17 mouse cellular contexts compared by ENCODE assay signal in the genomic region with DNA sequence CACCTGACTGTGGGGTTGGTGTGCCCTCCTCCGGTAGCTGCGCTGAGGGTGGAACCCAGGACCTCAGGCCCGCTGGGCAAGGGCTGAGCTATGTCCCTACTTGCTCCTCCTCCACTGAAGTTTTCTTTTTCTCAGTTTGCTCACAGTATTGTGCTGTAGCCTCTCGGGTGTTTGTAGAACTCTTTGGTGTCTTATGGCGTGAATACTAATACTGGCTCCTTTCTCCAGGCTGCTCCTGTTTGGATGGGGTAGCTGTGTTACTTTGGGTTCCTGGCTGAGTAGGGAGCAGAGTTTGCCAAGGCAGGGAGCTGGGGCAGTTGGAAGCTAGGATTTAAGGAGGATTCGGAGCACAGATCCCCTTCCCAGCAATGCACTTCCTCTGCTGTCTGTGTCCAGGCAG. TPM values are rescaled to one million over a fixed set of nuclear protein-coding genes. Genes with fewer than 3 reads are reported as not detected.
DNase-seq lines count a peak whose midpoint lies in the region; ATAC-seq and TF ChIP-seq lines count a peak whose summit lies in the region.
"Had no signal": no experiment of that assay in that cellular context is flagged by ENCODE, and none has a peak within 500 bp of the region (broad histone marks: within the 10 kb centered on the region; RNA-seq: fewer than 3 reads in every experiment).

No protein-coding gene starts in this region.

- H3K9me3 ChIP-seq in forebrain, embryonic 12.5 days: no peaks in the 10 kb centered on the region
- no peaks in the 10 kb centered on the region for H3K9me3 ChIP-seq in forebrain, embryonic 10.5 days
- no peaks in the 10 kb centered on the region for H3K9me3 ChIP-seq in stomach, embryonic 15.5 days
- no peaks in the 10 kb centered on the region for H3K9me3 ChIP-seq in stomach, postnatal 0 days (ENCODE audit: control insufficient read depth, low read length)
- H3K9me3 ChIP-seq: embryonic facial prominence, embryonic 10.5 days; heart, embryonic 10.5 days; limb, embryonic 15.5 days had no signal

- H3K27me3 ChIP-seq in forebrain, embryonic 12.5 days: no peaks in the 10 kb centered on the region
- no peaks in the 10 kb centered on the region for H3K27me3 ChIP-seq in forebrain, embryonic 10.5 days (ENCODE audit: poor library complexity, severe bottlenecking)
- H3K27me3 ChIP-seq in stomach, embryonic 15.5 days (replicated peaks): no peaks in the 10 kb centered on the region
- no peaks in the 10 kb centered on the region for H3K27me3 ChIP-seq in stomach, postnatal 0 days (ENCODE audit: control insufficient read depth, insufficient read depth, low read length)
- H3K27me3 ChIP-seq: limb, embryonic 15.5 days had no signal

- H3K4me2 ChIP-seq in forebrain, embryonic 12.5 days: no peak overlapping the region
- H3K4me2 ChIP-seq in stomach, embryonic 15.5 days: no peak overlapping the region
- H3K4me2 ChIP-seq in stomach, postnatal 0 days (replicated peaks; ENCODE audit: low read depth): no peak overlapping the region
- H3K4me2 ChIP-seq: limb, embryonic 15.5 days had no signal

- no peak overlapping the region for H3K4me3 ChIP-seq in forebrain, embryonic 12.5 days (replicated peaks)
- H3K4me3 ChIP-seq in forebrain, embryonic 10.5 days: no peak overlapping the region
- H3K4me3 ChIP-seq in stomach, embryonic 15.5 days (replicated peaks): no peak overlapping the region
- no peak overlapping the region for H3K4me3 ChIP-seq in stomach, postnatal 0 days (ENCODE audit: low read depth, low read length)
- H3K4me3 ChIP-seq: embryonic facial prominence, embryonic 10.5 days; heart, embryonic 10.5 days; limb, embryonic 15.5 days had no signal

- TF ChIP-seq EP300 in stomach, postnatal 0 days (optimal IDR thresholded peaks at IDR 0.05): no peak

- 64% methylated on average over 6 of the region's 6 CpGs for WGBS in forebrain, embryonic 12.5 days
- 73% methylated on average over 6 of the region's 6 CpGs for WGBS in forebrain, embryonic 10.5 days
- WGBS in stomach, embryonic 15.5 days: 65% methylated on average over 6 of the region's 6 CpGs
- WGBS in stomach, postnatal 0 days: 58% methylated on average over 6 of the region's 6 CpGs

- no peak for ATAC-seq in forebrain, embryonic 12.5 days (ENCODE audit: low FRiP score)
- no peak for ATAC-seq in stomach, embryonic 15.5 days (ENCODE audit: insufficient read depth, low FRiP score, low read depth)
- ATAC-seq in stomach, postnatal 0 days (ENCODE audit: low FRiP score, low TSS enrichment): no peak

- TF ChIP-seq CTCF in stomach, postnatal 0 days (IDR thresholded peaks at IDR 0.05; ENCODE audit: low read depth): no peak

- H3K9ac ChIP-seq in forebrain, embryonic 12.5 days: no peak overlapping the region
- no peak overlapping the region for H3K9ac ChIP-seq in stomach, embryonic 15.5 days
- H3K9ac ChIP-seq in stomach, postnatal 0 days (ENCODE audit: low read length): no peak overlapping the region
- H3K9ac ChIP-seq: limb, embryonic 15.5 days had no signal

- H3K4me1 ChIP-seq in forebrain, embryonic 12.5 days: peaks cover 17% of the 10 kb centered on the region
- peaks cover 17% of the 10 kb centered on the region for H3K4me1 ChIP-seq in forebrain, embryonic 10.5 days
- peaks cover 4% of the 10 kb centered on the region; the same call in 1 of the 2 replicates for H3K4me1 ChIP-seq in stomach, embryonic 15.5 days
- 0 out of 2 replicates have a peak, but pooled peaks cover 2% of the 10 kb centered on the region for H3K4me1 ChIP-seq in stomach, postnatal 0 days (replicated peaks; ENCODE audit: control insufficient read depth, insufficient read depth)
- H3K4me1 ChIP-seq: heart, embryonic 10.5 days had no signal

- no peaks in the 10 kb centered on the region for H3K36me3 ChIP-seq in forebrain, embryonic 12.5 days (replicated peaks)
- peaks cover 3% of the 10 kb centered on the region; the same call in 1 of the 2 replicates for H3K36me3 ChIP-seq in forebrain, embryonic 10.5 days (replicated peaks)
- no peaks in the 10 kb centered on the region for H3K36me3 ChIP-seq in stomach, embryonic 15.5 days
- peaks cover 2% of the 10 kb centered on the region; the same call in 1 of the 2 replicates for H3K36me3 ChIP-seq in stomach, postnatal 0 days (ENCODE audit: control insufficient read depth, insufficient read depth, low read length)
- H3K36me3 ChIP-seq: embryonic facial prominence, embryonic 10.5 days; limb, embryonic 15.5 days had no signal

- DNase-seq in forebrain, embryonic 10.5 days (ENCODE audit: extremely low spot score, low spot score): no peak
- peak; percentile 22 to 54 for DNase-seq in layer of hippocampus, adult 8-10 months (ENCODE audit: low spot score in 2 of 2)
- DNase-seq in layer of hippocampus, adult 11-12 months (ENCODE audit: low spot score): no peak
- DNase-seq in stomach, postnatal 0 days (ENCODE audit: low spot score): no peak
- DNase-seq in testis, postnatal 14 days (ENCODE audit: low spot score): no peak
- DNase-seq: adrenal gland, postnatal 10 days; gastrocnemius, postnatal 10 days; kidney, adult 2 months; kidney, postnatal 36 days; lung, postnatal 36 days; right cerebral cortex, adult 18-20 months had no signal

- 0 out of 2 replicates have a peak overlapping the region, but pooled peaks have one; percentile 26 for H3K27ac ChIP-seq in forebrain, embryonic 12.5 days
- H3K27ac ChIP-seq in forebrain, embryonic 10.5 days: no peak overlapping the region; the same call in 1 of the 2 replicates
- H3K27ac ChIP-seq in stomach, embryonic 15.5 days: peak overlapping the region; percentile 16; the same call in 1 of the 2 replicates
- no peak overlapping the region for H3K27ac ChIP-seq in stomach, postnatal 0 days (replicated peaks)
- H3K27ac ChIP-seq: embryonic facial prominence, embryonic 10.5 days; heart, embryonic 10.5 days; limb, embryonic 15.5 days had no signal

RNA-seq across cellular contexts. Expression of gene Hebp1, which starts 5.9 kb away (rescaled TPM):
- 2.8 and 3.6 TPM in 2 replicates for polyA plus RNA-seq in forebrain, embryonic 12.5 days (2016; fragmentation: Nextera tagmentation; extraction: Ambion mirVana)
- polyA plus RNA-seq in forebrain, embryonic 10.5 days (2016; fragmentation: Nextera tagmentation; extraction: Ambion mirVana): 3.5 and 7.6 TPM in 2 replicates
- 10 to 100 TPM; 69.4 to 91.3 (median 78.1) TPM for total RNA-seq in layer of hippocampus, adult 8-10 months (2022)
- 27.6 and 32.2 TPM in 2 replicates for polyA plus RNA-seq in stomach, embryonic 15.5 days (2015; fragmentation: Nextera tagmentation; extraction: Ambion mirVana)
- 33.7 and 42.3 TPM in 2 replicates for polyA plus RNA-seq in stomach, postnatal 0 days (2015; fragmentation: Nextera tagmentation; extraction: Ambion mirVana)

RNA-seq across cellular contexts. Expression of gene Fam234b, which starts 6.0 kb away (rescaled TPM):
- 48.8 and 52.2 TPM in 2 replicates for polyA plus RNA-seq in forebrain, embryonic 12.5 days (2016; fragmentation: Nextera tagmentation; extraction: Ambion mirVana)
- polyA plus RNA-seq in forebrain, embryonic 10.5 days (2016; fragmentation: Nextera tagmentation; extraction: Ambion mirVana): 23.3 and 25.4 TPM in 2 replicates
- total RNA-seq in layer of hippocampus, adult 8-10 months (2022): 100 to 1,000 TPM; 137 to 162 (median 153) TPM
- 29.7 and 34.3 TPM in 2 replicates for polyA plus RNA-seq in stomach, embryonic 15.5 days (2015; fragmentation: Nextera tagmentation; extraction: Ambion mirVana)
- 12.4 and 13.3 TPM in 2 replicates for polyA plus RNA-seq in stomach, postnatal 0 days (2015; fragmentation: Nextera tagmentation; extraction: Ambion mirVana)

RNA-seq across cellular contexts. Expression of gene Gsg1, which starts 50.4 kb away (rescaled TPM):
- 0.49 and 0.69 TPM in 2 replicates for polyA plus RNA-seq in forebrain, embryonic 12.5 days (2016; fragmentation: Nextera tagmentation; extraction: Ambion mirVana)
- 0.16 TPM in 1 of 2 replicates, not detected in the other for polyA plus RNA-seq in forebrain, embryonic 10.5 days (2016; fragmentation: Nextera tagmentation; extraction: Ambion mirVana)
- total RNA-seq in layer of hippocampus, adult 8-10 months (2022): under 1 TPM in 1 of 4 experiments, not detected in 3; 0.82 TPM
- 0.17 and 0.72 TPM in 2 replicates for polyA plus RNA-seq in stomach, embryonic 15.5 days (2015; fragmentation: Nextera tagmentation; extraction: Ambion mirVana)
- 0.50 and 0.80 TPM in 2 replicates for polyA plus RNA-seq in stomach, postnatal 0 days (2015; fragmentation: Nextera tagmentation; extraction: Ambion mirVana)
- total RNA-seq: adrenal gland, postnatal 10 days; left cerebral cortex, postnatal 10 days had no signal

Comparison
In these comparisons a context has a peak if more than half of its experiments do, and no peak if none do; other contexts are left out.
1. H3K27ac ChIP-seq: peak in forebrain, embryonic 12.5 days (single experiment) and stomach, embryonic 15.5 days (single experiment); none in forebrain, embryonic 10.5 days (single experiment) and stomach, postnatal 0 days (single experiment).
2. DNase-seq: peak in layer of hippocampus, adult 8-10 months (2 of 2); none in forebrain, embryonic 10.5 days (single experiment), layer of hippocampus, adult 11-12 months (single experiment), stomach, postnatal 0 days (single experiment) and testis, postnatal 14 days (single experiment).